In genomic region chr12:107783831-107784230, GRCm38 (mm10) we compare ENCODE assay signal across 28 mouse cellular contexts.
DNase-seq lines count a peak whose midpoint lies in the region; ATAC-seq and TF ChIP-seq lines count a peak whose summit lies in the region.
"Had no signal": no experiment of that assay in that cellular context is flagged by ENCODE, and none has a peak within 500 bp of the region (broad histone marks: within the 10 kb centered on the region; RNA-seq: fewer than 3 reads in every experiment).

No protein-coding gene starts in this region.

- H3K4me3 ChIP-seq in lung, postnatal 0 days (ENCODE audit: low read depth, low read length), result no peak overlapping the region
- no peak overlapping the region for H3K4me3 ChIP-seq in intestine, embryonic 15.5 days (replicated peaks)
- H3K4me3 ChIP-seq: erythroblast, embryonic 14.5 days; heart, embryonic 10.5 days; heart, embryonic 15.5 days; hindbrain, embryonic 12.5 days; kidney, embryonic 15.5 days; left cerebral cortex, adult 2 months; limb, embryonic 12.5 days; liver, embryonic 15.5 days; midbrain, embryonic 13.5 days had no signal

- peak; percentile 74 for ATAC-seq in CD4-positive, CD25-positive, alpha-beta regulatory T cell, adult 4 months
- ATAC-seq in lung, postnatal 0 days, result no peak
- ATAC-seq in intestine, embryonic 15.5 days, result no peak
- ATAC-seq: forebrain, embryonic 16.5 days; hindbrain, postnatal 0 days; midbrain, embryonic 13.5 days; Patski had no signal

- H3K4me1 ChIP-seq in lung, postnatal 0 days (ENCODE audit: insufficient read depth, low read depth, low read length), result no peaks in the 10 kb centered on the region
- H3K4me1 ChIP-seq in intestine, embryonic 15.5 days (replicated peaks), result no peaks in the 10 kb centered on the region
- H3K4me1 ChIP-seq: heart, embryonic 10.5 days; heart, embryonic 15.5 days; hindbrain, embryonic 12.5 days; kidney, embryonic 15.5 days; limb, embryonic 12.5 days; liver, embryonic 15.5 days; midbrain, embryonic 13.5 days had no signal

- H3K9me3 ChIP-seq in lung, postnatal 0 days (ENCODE audit: low read length), result no peaks in the 10 kb centered on the region
- H3K9me3 ChIP-seq in intestine, embryonic 15.5 days, result no peaks in the 10 kb centered on the region
- H3K9me3 ChIP-seq: heart, embryonic 10.5 days; heart, embryonic 15.5 days; hindbrain, embryonic 12.5 days; kidney, embryonic 15.5 days; limb, embryonic 12.5 days; midbrain, embryonic 13.5 days had no signal

- TF ChIP-seq EP300 in lung, postnatal 0 days (IDR thresholded peaks at IDR 0.05), result no peak

- no peaks in the 10 kb centered on the region for H3K36me3 ChIP-seq in lung, postnatal 0 days (ENCODE audit: insufficient read depth, low read length)
- H3K36me3 ChIP-seq in intestine, embryonic 15.5 days, result no peaks in the 10 kb centered on the region
- H3K36me3 ChIP-seq: heart, embryonic 10.5 days; heart, embryonic 15.5 days; hindbrain, embryonic 12.5 days; kidney, embryonic 15.5 days; limb, embryonic 12.5 days; liver, embryonic 15.5 days; midbrain, embryonic 13.5 days had no signal

- WGBS in lung, postnatal 0 days, result 70% methylated on average over 7 of the region's 7 CpGs
- WGBS in intestine, embryonic 15.5 days, result 79% methylated on average over 7 of the region's 7 CpGs

- H3K9ac ChIP-seq in lung, postnatal 0 days (replicated peaks; ENCODE audit: low read depth), result no peak overlapping the region
- no peak overlapping the region for H3K9ac ChIP-seq in intestine, embryonic 15.5 days
- H3K9ac ChIP-seq: heart, embryonic 15.5 days; hindbrain, embryonic 12.5 days; kidney, embryonic 15.5 days; limb, embryonic 12.5 days; liver, embryonic 15.5 days; lung, embryonic 14.5 days; midbrain, embryonic 13.5 days had no signal

- no peak overlapping the region for H3K4me2 ChIP-seq in lung, postnatal 0 days (replicated peaks; ENCODE audit: low read depth, low read length)
- H3K4me2 ChIP-seq in intestine, embryonic 15.5 days (replicated peaks), result no peak overlapping the region
- H3K4me2 ChIP-seq: heart, embryonic 15.5 days; hindbrain, embryonic 12.5 days; kidney, embryonic 15.5 days; limb, embryonic 12.5 days; liver, embryonic 15.5 days; lung, embryonic 14.5 days; midbrain, embryonic 13.5 days had no signal

- H3K27ac ChIP-seq in lung, postnatal 0 days (ENCODE audit: low read length), result no peak overlapping the region
- no peak overlapping the region for H3K27ac ChIP-seq in intestine, embryonic 15.5 days
- H3K27ac ChIP-seq: heart, embryonic 10.5 days; heart, embryonic 15.5 days; hindbrain, embryonic 12.5 days; hindbrain, postnatal 0 days; kidney, embryonic 15.5 days; left cerebral cortex, adult 2 months; limb, embryonic 12.5 days; liver, embryonic 15.5 days; midbrain, embryonic 13.5 days had no signal

- peak; percentile 34 for DNase-seq in induced T-regulatory cell, adult 2 months (ENCODE audit: low read depth)
- DNase-seq in thymus, postnatal 10 days (ENCODE audit: low spot score in 2 of 2), result peak; percentile 46 to 56
- DNase-seq in lung, postnatal 0 days (ENCODE audit: low spot score), result no peak
- DNase-seq in cerebellum, postnatal 4 days (ENCODE audit: low spot score in 2 of 2), result no peak
- DNase-seq in kidney, adult 18-20 months, result no peak
- DNase-seq: adrenal gland, postnatal 25 days; cerebellum, adult 11-12 months; cerebellum, adult 9-11 months; gastrocnemius, postnatal 14 days; kidney, adult 11 months; kidney, postnatal 25 days; lung, embryonic 14.5 days; retina, postnatal 1 day; right cerebral cortex, postnatal 14 days had no signal

- TF ChIP-seq CTCF in lung, postnatal 0 days (IDR thresholded peaks at IDR 0.05), result no peak

- no peaks in the 10 kb centered on the region for H3K27me3 ChIP-seq in lung, postnatal 0 days (replicated peaks; ENCODE audit: insufficient read depth, low read length)
- H3K27me3 ChIP-seq in intestine, embryonic 15.5 days (replicated peaks), result no peaks in the 10 kb centered on the region
- H3K27me3 ChIP-seq: heart, embryonic 15.5 days; hindbrain, embryonic 12.5 days; kidney, embryonic 15.5 days; limb, embryonic 12.5 days; liver, embryonic 15.5 days; midbrain, embryonic 13.5 days; Patski had no signal

Comparison
In these comparisons a context has a peak if more than half of its experiments do, and no peak if none do; other contexts are left out.
1. DNase-seq: peak in induced T-regulatory cell, adult 2 months (single experiment) and thymus, postnatal 10 days (2 of 2); none in lung, postnatal 0 days (single experiment), cerebellum, postnatal 4 days (0 of 2) and kidney, adult 18-20 months (single experiment).